Mouse (Mus musculus): ENCODE data around the gene Casc3.

The Casc3 gene

DNA sequence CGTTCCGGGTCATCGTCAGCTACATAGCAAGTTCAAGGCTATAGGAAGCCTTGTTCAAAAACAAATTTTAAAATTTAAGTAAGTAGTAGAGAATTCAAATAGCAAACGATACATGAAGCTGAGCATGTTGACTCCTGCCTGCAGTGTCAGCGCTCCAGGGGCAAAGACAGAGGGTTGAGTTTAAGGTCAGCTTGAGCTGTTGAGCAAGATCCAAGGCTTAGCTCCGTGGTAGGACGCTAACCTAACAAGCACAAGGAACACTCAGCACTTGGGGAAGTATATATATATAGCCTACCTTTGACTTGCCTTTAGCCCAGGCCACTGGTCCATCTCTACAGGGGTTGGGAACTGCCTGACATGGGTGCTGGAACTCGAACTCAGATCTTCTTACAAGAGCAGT is 65.2 kb downstream of the Casc3 start:
- DNase-seq (ENCODE audit: extremely low spot score), result no peak

DNA sequence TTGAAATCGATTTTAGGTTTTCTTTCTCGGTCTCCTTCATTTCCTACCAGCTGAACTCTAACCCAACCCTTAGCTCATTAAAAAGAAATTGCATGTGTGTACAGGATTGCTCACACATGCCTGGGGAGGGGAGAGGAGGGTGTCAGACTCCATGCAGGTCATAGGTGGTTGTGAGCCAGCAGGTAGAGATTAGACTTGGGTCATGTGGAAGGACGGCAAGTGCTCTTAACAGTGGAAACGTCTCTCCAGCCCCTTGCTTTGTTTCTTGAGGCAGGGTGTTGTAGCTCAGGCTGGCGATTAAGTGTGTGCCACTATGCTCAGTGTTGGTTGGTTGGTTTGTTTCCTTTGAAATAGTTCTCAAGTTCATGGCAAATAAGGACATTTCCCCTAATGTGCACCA is 66.1 kb downstream of the Casc3 start:
- no peak for DNase-seq (ENCODE audit: extremely low spot score)

DNA sequence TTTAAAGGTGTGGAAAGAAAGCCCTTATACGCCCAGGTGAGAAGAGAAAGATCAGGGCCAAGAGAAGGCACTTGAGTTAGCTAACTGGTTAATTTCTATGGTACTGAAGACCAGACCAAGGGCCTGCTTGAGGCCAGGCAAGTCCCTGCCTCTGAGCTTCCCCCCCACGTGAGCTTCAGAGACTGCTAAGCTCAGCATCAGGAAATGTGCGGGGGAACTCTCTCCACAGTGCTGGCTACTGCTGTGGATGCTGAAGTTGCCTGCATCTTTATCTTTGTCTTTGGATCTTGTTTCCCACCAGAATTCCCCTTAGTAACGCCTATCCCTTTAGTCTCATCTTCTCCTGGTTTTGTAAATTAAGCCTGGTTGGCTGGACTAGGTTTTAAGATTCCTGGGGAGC is 66.7 kb downstream of the Casc3 start:
- DNase-seq (ENCODE audit: extremely low spot score), result no peak

DNA sequence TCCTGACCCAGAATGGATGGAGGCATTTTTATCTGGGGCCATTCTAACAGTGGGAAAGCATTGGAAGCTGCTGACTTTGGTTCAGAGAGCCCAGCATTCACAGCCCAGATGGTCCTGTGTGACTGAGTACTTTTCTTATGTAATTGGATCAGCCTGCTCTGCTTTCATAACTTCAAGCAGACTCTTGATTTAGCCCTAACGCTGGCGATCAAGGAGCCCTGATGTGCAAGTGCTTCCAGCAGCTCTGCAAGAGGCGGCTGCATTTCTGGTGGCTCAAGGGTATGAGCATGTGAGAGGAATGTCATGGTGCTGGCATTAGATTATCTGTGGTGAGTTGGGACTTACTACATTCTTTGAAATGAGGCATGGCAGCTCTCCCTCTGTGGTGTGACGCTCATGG is 67.3 kb downstream of the Casc3 start:
- DNase-seq (ENCODE audit: extremely low spot score), result no peak

DNA sequence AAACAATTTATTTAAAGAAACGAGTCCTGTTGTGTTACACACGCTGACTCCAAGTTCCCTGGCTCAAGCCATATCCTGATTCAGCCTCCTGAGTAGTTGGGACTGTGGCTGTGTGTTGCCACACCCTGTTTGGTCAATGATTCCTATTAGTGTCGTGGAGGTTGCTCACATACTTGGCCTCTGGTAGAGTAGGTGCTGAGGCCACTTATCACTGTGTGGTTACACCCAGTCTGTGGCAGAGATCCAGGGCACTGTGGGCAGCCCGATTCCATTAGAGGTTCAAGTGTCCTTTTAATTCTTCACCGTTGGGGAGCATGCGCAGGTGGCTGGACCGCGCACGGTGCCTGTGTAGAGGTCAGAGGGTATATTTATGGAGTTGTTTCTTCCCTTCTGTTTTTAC is 69.2 kb downstream of the Casc3 start:
- DNase-seq (ENCODE audit: extremely low spot score), result no peak

DNA sequence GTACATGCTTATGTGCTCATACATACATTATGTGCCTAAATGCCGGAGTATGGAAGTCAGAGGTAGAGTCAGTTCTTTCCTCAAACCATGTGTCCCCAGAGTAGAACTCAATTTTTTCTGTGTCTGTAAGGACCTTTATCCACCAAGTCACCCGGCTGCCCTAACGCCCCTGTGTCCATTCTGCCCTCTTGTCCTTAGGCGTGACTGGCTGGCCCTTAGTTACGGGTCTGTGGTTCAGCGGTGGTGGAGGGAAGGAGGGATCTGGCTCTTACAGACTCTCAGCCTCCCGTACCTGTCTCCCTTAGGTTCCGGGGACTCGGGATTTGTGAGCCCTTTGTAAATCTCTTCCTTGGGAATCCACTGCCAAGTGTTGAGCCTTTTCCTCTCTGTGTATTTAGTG is 72.3 kb downstream of the Casc3 start:
- no peak for DNase-seq (ENCODE audit: extremely low spot score)
